Mouse (Mus musculus) midbrain, embryonic 13.5 days (tissue): Measurements from ENCODE around the gene Lrrk1. TPM values are rescaled to one million over a fixed set of nuclear protein-coding genes. Genes with fewer than 3 reads are reported as not detected.

Experiments
- ATAC-seq: fragments of 200-750 bp; cut with Nextera tagmentation; 2 replicates; pipeline ENCODE4 v1.8.0; 2017; ENCODE audit warnings: mild to moderate bottlenecking, moderate TSS enrichment, moderate library complexity
- H3K27ac ChIP-seq: fragments of 300-500 bp; sonication (generic); 2 replicates; pipeline ENCODE4 v1.5.1; 2015; ENCODE audit warnings: inconsistent platforms, mild to moderate bottlenecking, moderate library complexity
- H3K27me3 ChIP-seq: fragments of 300-500 bp; sonication (generic); 2 replicates; pipeline ENCODE4 v1.6.1; 2015; ENCODE audit warnings: mild to moderate bottlenecking, inconsistent platforms
- H3K36me3 ChIP-seq: fragments of 300-500 bp; sonication (generic); 2 replicates; pipeline ENCODE4 v1.6.1; 2015; ENCODE audit warnings: mild to moderate bottlenecking, inconsistent platforms
- H3K4me1 ChIP-seq: fragments of 300-500 bp; sonication (generic); replicated peaks from 2 replicates; pipeline ENCODE4 v1.6.1; 2015; ENCODE audit warnings: inconsistent platforms
- H3K4me2 ChIP-seq: fragments of 300-500 bp; sonication (generic); replicated peaks from 2 replicates; pipeline ENCODE4 v1.6.1; 2015; ENCODE audit warnings: moderate library complexity, mild to moderate bottlenecking, inconsistent platforms
- H3K4me3 ChIP-seq: fragments of 300-500 bp; sonication (generic); replicated peaks from 2 replicates; pipeline ENCODE4 v1.5.1; 2015; ENCODE audit warnings: mild to moderate bottlenecking, inconsistent platforms
- H3K9ac ChIP-seq: fragments of 300-500 bp; sonication (generic); replicated peaks from 2 replicates; pipeline ENCODE4 v1.6.1; 2015; ENCODE audit warnings: mild to moderate bottlenecking, inconsistent platforms
- H3K9me3 ChIP-seq: fragments of 300-500 bp; sonication (generic); 2 replicates; pipeline ENCODE4 v1.6.1; 2016; ENCODE audit warnings: mild to moderate bottlenecking, inconsistent platforms
- WGBS: fragments of 180-500 bp; shearing (Covaris S2); methylation state at CpG from one replicate; pipeline ENCODE4 v1.1.7; 2015; 5-methylcytosine and 5-hydroxymethylcytosine counted together
- polyA plus RNA-seq: library from polyadenylated mRNA; unstranded; fragments of >200 nt; fragmentation: Nextera tagmentation; extraction: Ambion mirVana; gene quantifications from 2 replicates; pipeline ENCODE4 v1.2.1, GENCODE M21; 2015

Gene Lrrk1
- polyA plus RNA-seq, 1 experiment from 2014 or later = 2.9 TPM

DNA sequence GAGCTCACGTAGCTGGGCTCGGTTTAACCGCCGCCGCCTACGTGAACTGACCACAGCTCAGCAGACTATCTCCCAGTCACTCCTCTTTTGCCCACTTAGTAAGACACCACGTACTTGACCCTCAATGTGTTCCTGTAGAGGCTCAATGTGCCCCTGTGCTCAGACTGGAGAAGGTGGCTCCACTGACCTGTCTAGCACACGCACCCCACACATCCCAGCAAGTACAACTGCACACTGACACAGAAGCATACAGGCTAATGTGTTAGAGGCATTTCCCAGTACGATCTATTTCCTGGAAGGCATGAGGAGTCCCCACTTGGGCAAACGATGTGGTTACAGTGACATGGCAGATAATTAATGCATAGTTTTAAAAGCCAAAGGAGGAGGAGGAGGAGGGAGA is 11.6 kb downstream of the Lrrk1 start:
- Histone ChIP-seq H3K27ac (no peak overlapping the region), H3K4me1 (0 out of 2 replicates have a peak, but pooled peaks cover 5% of the 10 kb centered on the region), H3K36me3 (no peaks in the 10 kb centered on the region), H3K9me3 (no peaks in the 10 kb centered on the region), H3K9ac (no peak overlapping the region), H3K4me3 (no peak overlapping the region), H3K4me2 (no peak overlapping the region), H3K27me3 (no peaks in the 10 kb centered on the region)
- ATAC-seq = no peak
- 89% methylated on average over 10 of the region's 10 CpGs for WGBS

DNA sequence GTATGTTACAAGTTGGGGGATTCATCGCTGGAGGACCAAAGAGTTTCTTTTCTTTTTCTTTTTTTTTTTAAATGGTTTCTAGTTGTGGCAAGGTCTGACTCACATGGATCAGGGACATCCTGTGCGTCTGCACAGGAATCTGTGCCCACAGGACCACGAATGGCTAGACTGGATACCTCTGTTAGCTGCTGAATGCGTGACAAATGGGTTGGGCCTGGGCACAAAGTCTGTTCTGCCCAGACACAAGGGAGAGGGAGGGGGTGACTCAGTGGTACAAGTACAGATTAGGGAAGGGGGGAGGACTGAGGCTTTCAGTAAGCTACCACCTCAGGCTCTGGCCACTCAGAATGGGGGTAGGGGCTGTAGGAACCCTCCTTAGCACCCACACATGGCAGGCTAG is 12.4 kb downstream of the Lrrk1 start:
- Histone ChIP-seq H3K36me3 (no peaks in the 10 kb centered on the region), H3K9me3 (no peaks in the 10 kb centered on the region), H3K27me3 (no peaks in the 10 kb centered on the region), H3K4me1 (0 out of 2 replicates have a peak, but pooled peaks cover 5% of the 10 kb centered on the region), H3K4me2 (no peak overlapping the region), H3K4me3 (no peak overlapping the region), H3K27ac (no peak overlapping the region), H3K9ac (no peak overlapping the region)
- no peak for ATAC-seq
- WGBS = 85% methylated on average over 4 of the region's 4 CpGs

GRCm38 (mm10) chr7:66373391-66373790 is 14.8 kb downstream of the Lrrk1 start:
- Histone ChIP-seq H3K4me2 (no peak overlapping the region), H3K4me3 (no peak overlapping the region), H3K4me1 (0 out of 2 replicates have a peak, but pooled peaks cover 5% of the 10 kb centered on the region), H3K9ac (no peak overlapping the region), H3K9me3 (no peaks in the 10 kb centered on the region), H3K27me3 (no peaks in the 10 kb centered on the region), H3K27ac (no peak overlapping the region), H3K36me3 (no peaks in the 10 kb centered on the region)
- 94% methylated on average over 3 of the region's 3 CpGs for WGBS
- ATAC-seq = no peak

DNA sequence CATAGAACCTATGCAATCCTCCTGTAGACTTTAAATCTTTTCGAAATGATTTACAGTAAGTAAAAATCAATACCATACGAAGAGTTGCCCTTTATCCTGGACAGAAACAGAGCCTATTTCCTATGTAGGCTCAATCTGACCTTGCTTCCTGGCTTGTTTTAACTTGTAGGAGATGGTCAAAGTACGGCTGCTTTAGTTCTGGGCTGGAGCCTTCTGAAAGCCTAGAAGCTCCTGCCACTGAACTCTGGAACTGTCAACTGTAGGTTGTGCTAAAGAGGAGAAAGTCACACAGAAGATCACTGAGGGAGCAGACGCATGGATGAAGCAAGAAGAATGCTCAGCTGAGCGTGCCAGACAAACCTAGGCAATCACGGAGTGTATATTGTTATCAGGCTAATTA is 17.2 kb downstream of the Lrrk1 start:
- WGBS = 91% methylated on average over 6 of the region's 6 CpGs
- H3K4me1 ChIP-seq = no peaks in the 10 kb centered on the region
- ATAC-seq = no peak

GRCm38 (mm10) chr7:66369934-66370445 is 18.2 kb downstream of the Lrrk1 start:
- no peak for ATAC-seq
- Histone ChIP-seq H3K36me3 (no peaks in the 10 kb centered on the region), H3K27ac (no peak overlapping the region), H3K9ac (no peak overlapping the region), H3K4me3 (no peak overlapping the region), H3K4me1 (no peaks in the 10 kb centered on the region), H3K27me3 (no peaks in the 10 kb centered on the region), H3K9me3 (no peaks in the 10 kb centered on the region), H3K4me2 (no peak overlapping the region)
- 82% methylated on average over 5 of the region's 5 CpGs for WGBS

More for the DNA sequence above, 17.2 kb downstream of the Lrrk1 start:
- Histone ChIP-seq H3K27ac (no peak overlapping the region), H3K4me2 (no peak overlapping the region), H3K4me3 (no peak overlapping the region), H3K27me3 (no peaks in the 10 kb centered on the region), H3K36me3 (no peaks in the 10 kb centered on the region), H3K9ac (no peak overlapping the region), H3K9me3 (no peaks in the 10 kb centered on the region)

GRCm38 (mm10) chr7:66369071-66369933 is 18.8 kb downstream of the Lrrk1 start:
- ATAC-seq = no peak
- Histone ChIP-seq H3K27me3 (no peaks in the 10 kb centered on the region), H3K36me3 (no peaks in the 10 kb centered on the region), H3K9me3 (no peaks in the 10 kb centered on the region), H3K4me3 (no peak overlapping the region), H3K4me2 (no peak overlapping the region), H3K4me1 (no peaks in the 10 kb centered on the region), H3K27ac (no peak overlapping the region), H3K9ac (no peak overlapping the region)
- WGBS = 75% methylated on average over 5 of the region's 5 CpGs

DNA sequence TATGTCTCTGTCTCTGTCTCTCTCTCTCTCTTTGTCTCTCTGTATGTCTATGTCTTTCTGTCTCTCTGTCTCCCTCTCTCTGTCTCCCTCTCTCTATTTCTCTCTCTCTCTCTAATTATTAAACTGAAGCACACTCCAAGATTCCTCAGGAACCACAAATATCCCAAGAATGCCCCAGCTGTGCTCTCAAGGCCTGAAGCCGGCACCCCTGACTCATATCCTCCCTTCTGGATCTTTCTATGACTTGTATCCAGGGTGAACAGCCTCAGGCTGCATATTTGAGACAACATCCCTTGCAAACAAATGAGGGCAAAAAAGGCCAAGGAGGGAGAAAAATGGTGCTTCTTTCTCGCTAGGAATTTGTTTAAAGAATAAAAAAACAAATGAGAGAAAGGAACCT is 22.2 kb downstream of the Lrrk1 start, which contains the start of gene Gm10974:
Gene Gm10974, plus strand, starts transcription at position 2 of the 400 bp plus-strand sequence.
- no peaks in the 10 kb centered on the region for H3K36me3 ChIP-seq
- no peak within 1 kb of the TSS for H3K27ac ChIP-seq
- H3K9ac ChIP-seq = no peak within 1 kb of the TSS
- 66% methylated on average over 2 of the region's 2 CpGs for WGBS
- H3K9me3 ChIP-seq = 0 out of 2 replicates have a peak, but pooled peaks cover 8% of the 10 kb centered on the region
- H3K4me1 ChIP-seq = no peaks in the 10 kb centered on the region
- no peak within 1 kb of the TSS for H3K4me3 ChIP-seq
- no peak within 1 kb of the TSS for H3K4me2 ChIP-seq
- no peak for ATAC-seq
- no peaks in the 10 kb centered on the region for H3K27me3 ChIP-seq

GRCm38 (mm10) chr7:66365411-66365810 is 22.7 kb downstream of the Lrrk1 start:
- H3K9ac ChIP-seq = no peak overlapping the region
- H3K9me3 ChIP-seq = 0 out of 2 replicates have a peak, but pooled peaks cover 8% of the 10 kb centered on the region
- WGBS = 81% methylated on average over 2 of the region's 2 CpGs
- no peaks in the 10 kb centered on the region for H3K4me1 ChIP-seq
- no peaks in the 10 kb centered on the region for H3K27me3 ChIP-seq
- no peaks in the 10 kb centered on the region for H3K36me3 ChIP-seq
- H3K4me2 ChIP-seq = no peak overlapping the region
- H3K4me3 ChIP-seq = no peak overlapping the region
- H3K27ac ChIP-seq = no peak overlapping the region
- ATAC-seq = no peak

DNA sequence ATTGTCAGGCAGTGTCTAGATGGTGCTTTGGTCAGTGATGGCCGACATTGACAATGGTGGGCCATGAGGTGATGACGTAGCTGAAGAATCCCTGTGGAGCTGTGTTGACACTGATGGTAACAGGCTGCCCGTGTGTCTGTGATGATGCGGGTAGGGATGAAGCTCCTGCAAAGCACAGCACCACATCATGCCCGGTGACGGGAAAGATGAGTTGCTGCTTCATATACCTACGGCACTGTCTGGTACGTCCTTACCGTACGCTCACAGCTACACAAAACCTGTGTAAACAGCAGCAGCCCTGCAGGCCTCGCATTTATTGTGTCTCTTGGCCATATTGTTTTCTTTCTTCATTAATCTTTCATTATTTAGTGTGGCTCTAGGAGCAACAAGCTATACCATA is 23.7 kb downstream of the Lrrk1 start:
- no peak for ATAC-seq
- no peak overlapping the region for H3K9ac ChIP-seq
- 0 out of 2 replicates have a peak, but pooled peaks cover 8% of the 10 kb centered on the region for H3K9me3 ChIP-seq
- H3K4me2 ChIP-seq = no peak overlapping the region
- no peak overlapping the region for H3K4me3 ChIP-seq
- no peaks in the 10 kb centered on the region for H3K4me1 ChIP-seq
- no peaks in the 10 kb centered on the region for H3K36me3 ChIP-seq
- 97% methylated on average over 11 of the region's 11 CpGs for WGBS
- H3K27me3 ChIP-seq = no peaks in the 10 kb centered on the region
- H3K27ac ChIP-seq = no peak overlapping the region

DNA sequence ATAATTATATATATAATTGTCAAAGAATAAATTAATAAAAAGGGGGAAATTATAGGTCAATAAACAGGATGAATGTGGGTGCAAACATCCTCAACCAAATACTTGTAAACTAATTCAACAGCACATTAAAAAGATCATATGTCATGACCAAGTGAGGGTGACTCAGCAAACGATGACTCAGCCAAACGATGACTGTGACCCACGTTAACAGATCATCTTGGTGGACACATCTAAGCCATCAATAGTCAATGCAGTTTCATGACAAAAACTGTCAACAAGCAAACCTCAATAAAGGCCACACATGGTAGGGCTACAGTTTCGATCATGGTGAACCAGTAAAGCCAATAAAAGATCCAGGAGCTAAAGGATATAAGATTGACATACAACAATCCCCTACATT is 29.1 kb downstream of the Lrrk1 start:
- no peaks in the 10 kb centered on the region for H3K4me1 ChIP-seq
- 0 out of 2 replicates have a peak, but pooled peaks cover 8% of the 10 kb centered on the region for H3K9me3 ChIP-seq
- no peak overlapping the region for H3K4me3 ChIP-seq
- H3K9ac ChIP-seq = no peak overlapping the region
- H3K4me2 ChIP-seq = no peak overlapping the region
- ATAC-seq = no peak
- 87% methylated on average over 4 of the region's 4 CpGs for WGBS
- no peak overlapping the region for H3K27ac ChIP-seq
- no peaks in the 10 kb centered on the region for H3K27me3 ChIP-seq
- no peaks in the 10 kb centered on the region for H3K36me3 ChIP-seq

- H3K4me2 ChIP-seq = no peak overlapping the region
- no peak for ATAC-seq
- no peak overlapping the region for H3K4me3 ChIP-seq
- H3K36me3 ChIP-seq = no peaks in the 10 kb centered on the region
- H3K9me3 ChIP-seq = 0 out of 2 replicates have a peak, but pooled peaks cover 8% of the 10 kb centered on the region
- WGBS = 94% methylated on average over 3 of the region's 3 CpGs
- no peak overlapping the region for H3K9ac ChIP-seq
- H3K27ac ChIP-seq = no peak overlapping the region
- H3K4me1 ChIP-seq = no peaks in the 10 kb centered on the region
- H3K27me3 ChIP-seq = no peaks in the 10 kb centered on the region
Observed at GRCm38 (mm10) chr7:66358461-66358860, 29.7 kb downstream of the Lrrk1 start.

GRCm38 (mm10) chr7:66355791-66356522 is 32.2 kb downstream of the Lrrk1 start:
- WGBS = 92% methylated on average over 8 of the region's 8 CpGs
- H3K9me3 ChIP-seq = no peaks in the 10 kb centered on the region
- no peak for ATAC-seq

More at GRCm38 (mm10) chr7:66355791-66356522, 32.2 kb downstream of the Lrrk1 start:
- H3K4me1 ChIP-seq = no peaks in the 10 kb centered on the region
- H3K4me2 ChIP-seq = no peak overlapping the region
- no peak overlapping the region for H3K4me3 ChIP-seq
- no peaks in the 10 kb centered on the region for H3K36me3 ChIP-seq
- no peaks in the 10 kb centered on the region for H3K27me3 ChIP-seq
- no peak overlapping the region for H3K27ac ChIP-seq
- no peak overlapping the region for H3K9ac ChIP-seq
